Mouse (Mus musculus) frontal cortex, postnatal 25 days (tissue): ENCODE measurements around the gene Tctn1.

Source experiments
- DNase-seq, 2 experiments: peaks; one replicate each; pipeline ENCODE4 v3.0.0; 2022; ENCODE audit warnings: low spot score in 2 of 2

Gene Tctn1

DNA sequence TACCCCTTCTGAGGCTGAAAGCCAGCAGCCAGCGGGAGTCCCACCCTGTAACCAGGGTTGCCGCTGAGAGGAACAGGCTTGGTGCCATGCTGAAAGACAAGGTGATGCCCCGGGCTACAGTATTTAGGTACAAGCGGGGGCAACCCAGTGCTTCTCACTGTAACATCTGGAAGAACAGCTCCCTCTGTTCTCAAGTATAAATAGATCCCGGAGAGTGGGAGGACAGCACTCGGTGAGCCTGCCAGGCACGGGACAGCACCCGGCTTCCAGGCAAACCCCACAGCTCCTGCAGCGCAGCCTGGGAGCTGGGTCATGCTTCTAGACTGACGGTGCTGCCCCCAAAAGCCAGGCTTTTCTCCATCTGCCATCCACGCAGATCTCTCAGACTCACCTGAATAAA, 16.7 kb downstream of the Tctn1 start:
- DNase-seq, result no peak

DNA sequence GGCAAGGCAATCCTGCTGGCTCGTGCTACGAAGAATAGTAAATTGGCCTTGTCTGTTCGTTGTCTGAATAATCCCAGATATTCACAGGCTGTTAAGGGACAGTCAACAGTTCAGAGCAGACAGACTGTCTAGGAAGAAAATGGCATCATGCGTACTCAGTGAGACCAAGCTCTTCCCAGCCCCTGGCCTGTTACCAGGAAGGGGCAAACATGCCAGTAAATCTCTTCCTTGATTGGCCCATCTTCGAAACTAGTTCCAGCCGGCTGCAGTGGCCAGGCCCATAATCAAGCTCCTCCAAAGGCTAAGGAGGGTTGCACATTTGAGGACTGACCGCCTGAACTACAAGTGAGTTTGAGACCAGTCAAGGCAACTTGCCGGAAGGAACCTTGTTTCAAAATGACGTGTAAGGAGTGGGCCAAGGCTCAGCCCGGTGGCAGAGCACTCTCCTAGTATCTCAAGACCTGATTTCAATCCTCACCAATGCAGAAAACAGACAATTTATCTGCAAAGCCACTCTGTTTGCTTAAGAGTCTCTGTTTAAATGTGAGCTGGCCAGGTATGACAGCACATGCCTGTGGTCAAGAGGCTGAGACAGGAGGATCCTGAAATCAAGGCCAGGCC, 17.6 kb downstream of the Tctn1 start:
- DNase-seq, result no peak

GRCm38 (mm10) chr5:122245186-122245585, 19.1 kb downstream of the Tctn1 start:
- DNase-seq, result no peak

DNA sequence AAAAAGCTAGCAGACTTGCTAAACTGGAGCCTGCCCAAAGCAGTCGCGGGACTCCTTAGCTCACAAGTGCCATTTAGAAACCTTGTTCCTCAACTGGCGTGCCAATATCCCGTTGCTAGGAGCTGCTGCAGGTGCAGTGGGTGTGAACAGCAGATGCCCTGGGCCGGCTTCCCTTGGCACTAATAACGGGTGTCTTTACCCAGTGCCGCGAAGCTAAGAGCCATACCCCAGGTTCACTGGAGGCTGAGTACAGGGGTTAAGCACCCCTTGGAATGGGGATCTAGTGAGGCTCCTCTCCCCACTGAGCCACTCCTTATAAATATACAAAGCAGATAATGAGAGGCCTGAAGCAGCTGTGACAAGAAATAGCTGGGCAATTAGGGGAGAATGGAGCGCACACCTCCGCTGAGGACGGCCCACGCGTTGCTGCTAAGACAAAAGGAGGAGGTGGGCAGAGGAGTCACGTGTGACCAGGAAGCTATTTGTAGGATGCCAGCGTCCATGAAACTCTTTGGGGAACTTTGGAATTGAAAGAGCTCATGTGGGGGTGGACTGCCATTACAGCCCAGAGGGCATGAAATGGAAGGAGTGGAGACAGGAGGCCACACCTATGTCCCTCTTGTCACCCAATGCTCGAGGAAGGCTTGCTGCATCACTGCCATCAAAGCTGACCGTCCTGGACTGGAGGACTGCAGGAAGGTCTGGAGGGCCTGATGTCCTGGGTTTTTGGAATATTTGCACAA, 20.3 kb downstream of the Tctn1 start:
- no peak for DNase-seq

GRCm38 (mm10) chr5:122242521-122243123, 21.6 kb downstream of the Tctn1 start:
- no peak for DNase-seq

DNA sequence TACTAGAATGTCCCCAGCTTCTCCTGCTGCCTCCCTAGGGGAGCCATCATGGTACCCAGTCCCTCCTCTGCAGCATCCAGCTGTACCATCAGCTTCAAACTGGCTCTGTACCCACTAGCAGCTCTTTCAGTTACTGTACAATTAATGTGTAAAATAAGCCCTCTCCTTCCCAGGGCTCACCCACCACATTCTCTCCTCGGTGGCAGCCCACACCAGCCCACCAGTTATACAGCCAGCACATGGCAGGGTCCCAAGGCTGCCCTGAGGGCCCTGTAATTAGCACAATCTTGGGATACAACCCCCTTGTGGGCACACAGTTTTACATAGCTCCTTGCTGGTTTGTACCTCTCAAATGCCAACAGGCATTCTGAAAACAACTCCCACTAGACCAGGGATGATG, 23.3 kb downstream of the Tctn1 start:
- no peak for DNase-seq

GRCm38 (mm10) chr5:122240521-122240920, 23.7 kb downstream of the Tctn1 start:
- DNase-seq, result no peak

- no peak for DNase-seq
Measured at GRCm38 (mm10) chr5:122239618-122240017, 24.6 kb downstream of the Tctn1 start.

- DNase-seq, result no peak
Measured at GRCm38 (mm10) chr5:122237200-122237599, 27.1 kb downstream of the Tctn1 start.

DNA sequence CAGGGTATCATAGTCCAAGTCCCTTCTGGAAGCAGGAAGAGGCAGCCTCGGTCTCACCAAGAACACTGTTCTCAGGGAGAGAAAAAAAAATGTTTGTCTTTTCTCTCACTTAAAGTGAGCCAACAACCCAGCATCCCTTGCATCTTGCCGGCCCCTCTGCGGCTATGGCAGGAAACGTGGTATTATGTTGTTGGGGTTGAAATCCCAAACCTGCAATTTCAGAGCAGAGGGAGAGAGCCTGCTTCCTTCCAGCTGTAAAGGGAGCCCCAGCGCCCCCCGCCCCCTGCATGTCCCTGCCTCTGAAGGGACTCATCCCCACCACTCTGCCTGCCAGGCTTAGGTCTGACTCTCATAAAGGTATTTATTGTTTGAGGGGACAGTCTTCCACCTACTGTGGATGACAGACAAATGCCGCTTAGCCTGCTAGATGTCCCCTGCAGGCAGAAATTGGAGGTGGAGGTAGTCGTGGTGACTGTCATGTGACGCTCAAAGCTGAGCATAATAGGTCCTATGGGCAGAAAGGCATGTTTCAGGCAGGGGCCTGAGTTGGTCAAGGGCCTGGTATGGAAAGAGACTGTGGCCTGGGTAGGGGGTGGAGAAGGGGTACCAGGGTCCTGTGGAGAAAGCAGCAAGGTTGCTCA, 28.9 kb downstream of the Tctn1 start:
- no peak for DNase-seq

DNA sequence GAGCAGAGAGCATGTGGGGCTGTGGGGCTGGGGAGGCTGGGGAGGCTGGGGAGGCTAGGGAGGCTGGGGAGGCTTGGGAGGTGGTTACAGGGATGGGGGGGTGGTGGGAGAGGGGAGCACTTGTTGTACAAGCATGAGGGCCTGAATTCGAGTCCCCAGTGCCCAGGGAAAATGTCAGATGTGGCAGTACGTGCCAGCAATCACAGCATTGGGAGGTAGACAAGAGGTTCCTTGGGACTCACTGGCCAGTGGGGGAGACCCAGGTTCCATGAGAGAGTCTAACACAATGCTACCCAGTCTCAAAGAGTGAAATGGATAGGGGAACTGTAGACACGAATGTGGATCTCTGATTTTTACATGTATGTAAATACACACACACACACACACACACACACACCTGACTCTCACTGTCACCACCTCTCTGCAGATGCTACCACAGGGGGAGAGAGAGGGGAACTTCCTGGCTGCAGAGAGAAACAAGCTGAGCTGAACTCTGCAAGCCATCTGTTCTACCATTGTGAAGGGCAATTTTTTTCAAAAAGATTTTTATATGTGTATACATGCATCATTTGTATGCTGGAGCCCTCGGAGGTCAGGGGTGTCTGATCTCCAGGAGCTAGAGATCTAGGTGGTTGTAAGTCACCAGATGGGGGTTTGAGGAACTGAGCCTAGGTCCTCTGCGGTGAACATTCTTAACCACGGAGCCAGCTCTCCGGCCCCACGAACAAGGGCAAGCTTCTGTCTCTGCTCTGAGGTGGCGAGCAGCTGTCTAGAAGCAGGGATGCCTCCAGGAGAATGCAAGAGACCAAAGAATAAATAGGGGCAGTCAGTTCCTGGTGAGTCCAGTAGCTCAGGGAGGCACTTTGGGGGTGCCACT, 29.7 kb downstream of the Tctn1 start:
- DNase-seq, result no peak

DNA sequence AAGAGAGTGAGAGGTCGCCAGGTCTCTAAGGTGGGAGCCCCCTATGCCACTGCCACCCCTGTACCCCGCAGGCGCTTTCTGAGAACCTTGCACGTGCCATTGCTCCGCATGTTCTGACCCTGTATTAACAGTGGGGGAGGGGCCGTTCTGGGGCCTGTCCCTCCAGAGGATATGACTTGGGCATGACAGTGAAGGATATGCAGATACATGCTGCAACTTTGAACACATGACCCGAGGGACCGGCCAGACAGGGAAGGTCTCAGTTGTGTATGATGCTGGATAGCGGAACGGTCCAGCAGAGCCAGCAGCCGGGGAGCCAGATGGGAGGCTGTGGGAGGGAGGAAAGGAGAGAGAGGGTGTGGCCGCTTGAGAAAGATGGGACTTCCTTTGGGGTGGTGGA, 30.6 kb downstream of the Tctn1 start:
- no peak for DNase-seq

DNA sequence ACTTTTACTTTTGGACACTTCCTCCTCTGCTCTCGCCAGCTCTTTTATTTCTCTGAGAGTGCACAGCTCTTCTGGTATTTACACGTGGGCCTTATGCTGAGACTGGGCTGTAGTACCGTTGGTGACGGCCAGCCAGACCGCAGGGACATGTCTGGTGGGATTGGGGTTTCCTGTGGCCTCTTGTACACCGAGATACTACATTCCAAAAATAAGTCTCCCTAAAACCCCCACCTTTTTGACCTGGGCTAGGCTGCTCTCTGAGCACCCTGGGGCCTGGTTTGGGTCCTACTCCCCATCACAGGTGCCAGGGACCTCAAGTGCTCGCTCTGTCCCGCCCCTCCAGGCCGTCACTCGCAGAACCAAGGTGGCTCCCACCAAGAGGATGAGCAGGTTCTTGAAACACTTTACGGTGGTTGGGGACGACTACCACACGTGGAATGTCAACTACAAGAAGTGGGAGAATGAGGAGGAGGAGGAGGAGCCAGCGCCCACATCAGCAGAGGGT, 31.1 kb downstream of the Tctn1 start:
- DNase-seq, result no peak

DNA sequence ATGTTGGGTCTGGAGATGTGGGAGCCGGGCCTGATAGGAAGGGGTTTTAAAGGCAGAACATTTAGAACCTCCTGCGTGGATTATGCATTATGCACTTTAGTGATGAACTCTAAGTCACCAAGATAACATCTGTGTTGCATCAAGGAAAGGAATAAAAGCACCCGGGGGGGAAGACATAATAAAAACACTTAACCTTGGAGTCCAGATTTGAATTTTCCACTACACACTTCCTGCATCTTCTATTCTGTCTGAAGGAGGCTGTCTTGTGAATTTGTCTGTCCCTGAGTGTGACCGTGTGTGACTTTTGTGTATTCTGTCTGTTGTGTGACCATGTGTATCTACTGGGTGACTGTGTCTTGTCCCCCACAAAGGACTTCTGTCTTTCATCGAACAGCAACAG, 32.3 kb downstream of the Tctn1 start:
- DNase-seq, result no peak

DNA sequence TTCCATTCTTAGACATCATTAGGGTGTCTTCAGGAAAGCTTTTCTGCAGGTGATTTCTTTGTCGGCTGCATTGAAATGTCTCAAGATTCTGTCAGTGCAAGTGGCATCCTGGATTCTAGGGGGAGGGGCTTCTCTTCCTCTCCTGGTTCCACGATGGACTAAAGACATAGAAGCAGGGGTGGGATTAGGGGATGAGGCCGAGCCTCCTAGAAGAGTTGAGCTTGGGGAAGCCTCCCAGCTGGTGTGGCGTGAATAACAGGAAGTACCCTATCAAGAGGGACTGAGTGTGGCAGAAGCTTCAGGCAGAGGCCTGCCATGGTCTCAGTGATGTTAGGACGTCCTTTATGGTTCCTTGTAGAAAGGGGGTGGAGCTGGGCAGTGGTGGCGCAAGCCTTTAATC, 32.8 kb downstream of the Tctn1 start:
- DNase-seq, result no peak

- no peak for DNase-seq
Measured at GRCm38 (mm10) chr5:122230816-122231215, 33.4 kb downstream of the Tctn1 start.

- no peak for DNase-seq
Measured at GRCm38 (mm10) chr5:122228772-122229171, 35.5 kb downstream of the Tctn1 start.

- DNase-seq, result no peak
Measured at GRCm38 (mm10) chr5:122228271-122228765, 35.9 kb downstream of the Tctn1 start.

DNA sequence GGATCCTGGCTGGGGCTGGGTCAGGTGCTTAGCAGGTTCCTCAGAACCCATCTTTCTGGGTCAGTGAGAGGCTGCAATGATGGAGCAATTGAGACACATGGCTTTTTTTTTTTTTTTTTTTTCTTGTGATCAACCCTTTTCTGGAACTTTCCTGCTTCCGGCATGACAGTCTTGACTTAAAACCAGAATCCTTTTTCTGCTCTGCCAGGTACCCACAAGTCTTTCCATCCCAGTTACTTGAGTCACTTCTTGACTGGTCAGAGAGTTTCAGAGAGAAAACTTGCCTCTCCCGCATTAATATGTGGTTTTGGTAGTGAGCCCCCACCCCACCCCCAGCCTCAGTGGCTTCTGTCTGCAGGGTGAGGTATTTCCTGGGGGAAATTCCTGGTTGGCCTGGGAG, 40.0 kb downstream of the Tctn1 start:
- no peak for DNase-seq

GRCm38 (mm10) chr5:122221085-122221484, 43.2 kb downstream of the Tctn1 start:
- DNase-seq, result no peak
